Mouse (Mus musculus) layer of hippocampus, adult 2 months (tissue): ENCODE measurements at regions not wholly inside any gene's neighbourhood (a gene's known extent, or its start where the extent isn't known, plus 50 kb on each side); places are given as distances from the start of the nearest gene placed in this dataset.
A peak's percentile ranks its signal among the peaks of the same experiment; 100 is the strongest.

Experiments
- DNase-seq, 2 experiments: peaks; one replicate each; pipeline ENCODE4 v3.0.0; 2022; ENCODE audit warnings: low spot score in 2 of 2
- H3K27ac ChIP-seq: fragments of 200-600 bp; 2 replicates; pipeline ENCODE4 v1.8.1; 2022
- H3K4me3 ChIP-seq: fragments of 200-600 bp; 2 replicates; pipeline ENCODE4 v1.8.1; 2022; ENCODE audit warnings: mild to moderate bottlenecking
- CTCF ChIP-seq: fragments of 200-600 bp; conservative IDR thresholded peaks from 2 replicates; pipeline ENCODE4 v1.8.1; 2022; ENCODE audit warnings: antibody characterized with exemption, mild to moderate bottlenecking, moderate library complexity

DNA sequence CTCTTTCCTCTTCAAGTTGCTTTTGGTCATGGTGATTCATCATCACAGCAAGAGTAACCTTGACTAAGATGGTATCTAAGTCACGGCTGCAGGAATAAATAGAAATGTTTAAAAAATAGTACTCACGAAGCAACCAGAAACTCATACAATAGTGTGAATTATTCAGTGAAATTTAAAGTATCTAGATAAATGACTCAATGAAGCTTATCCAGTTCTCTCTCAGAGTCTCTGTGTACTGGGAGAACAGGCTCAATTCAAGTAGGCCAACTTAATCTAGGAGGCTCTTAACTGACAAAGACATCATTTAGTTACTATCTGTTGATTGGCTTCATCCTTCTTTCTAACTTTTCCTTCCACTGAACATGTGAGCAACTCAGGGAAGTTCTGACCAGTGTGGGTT is 175.5 kb upstream of the Pcdh15 start:
- no peak for TF ChIP-seq CTCF
- Histone ChIP-seq H3K27ac (no peak overlapping the region), H3K4me3 (no peak overlapping the region)
- DNase-seq, result no peak

DNA sequence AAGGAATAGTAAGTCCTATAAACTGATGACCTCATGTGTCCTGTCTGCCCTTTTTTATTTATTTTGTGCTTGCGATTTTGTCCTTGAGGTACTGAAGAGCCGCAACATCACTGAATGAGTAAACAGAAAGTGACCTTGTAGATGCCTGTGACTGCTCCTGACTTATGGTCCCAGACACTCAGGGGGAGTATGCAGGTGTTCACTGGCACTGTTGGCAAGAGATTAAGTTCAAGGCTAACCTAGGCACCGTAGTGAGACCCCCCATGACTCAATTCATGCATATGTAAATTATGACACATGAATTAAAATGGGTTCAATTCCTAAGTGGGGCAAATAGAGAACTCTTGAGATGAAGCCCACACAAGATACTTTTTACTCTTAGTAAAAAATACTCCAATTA is 142.2 kb upstream of the Pcdh15 start:
- no peak overlapping the region for H3K27ac ChIP-seq
- H3K4me3 ChIP-seq, result no peak overlapping the region
- DNase-seq, result no peak
- TF ChIP-seq CTCF, result no peak

DNA sequence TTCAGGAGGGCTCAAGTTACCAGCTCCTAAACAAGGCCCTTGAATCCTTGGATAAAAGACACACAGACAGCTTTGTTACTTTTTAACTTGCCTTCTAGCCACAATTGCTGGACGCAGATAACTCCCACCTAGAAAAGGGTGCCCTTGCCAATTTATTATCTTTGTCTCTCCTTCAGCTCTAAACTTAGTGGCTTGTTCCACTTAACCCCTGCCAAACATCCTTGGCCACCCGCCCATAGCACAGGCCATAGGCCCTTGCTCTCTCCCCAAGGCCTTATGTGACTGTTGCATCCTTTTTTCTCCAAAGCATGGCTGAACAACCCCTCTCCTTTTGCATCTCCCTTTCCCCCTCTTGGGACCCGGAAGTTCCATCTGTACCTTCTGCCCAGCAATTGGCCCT is 139.1 kb upstream of the Pcdh15 start:
- no peak for DNase-seq
- H3K4me3 ChIP-seq, result no peak overlapping the region
- H3K27ac ChIP-seq, result no peak overlapping the region
- TF ChIP-seq CTCF, result no peak

DNA sequence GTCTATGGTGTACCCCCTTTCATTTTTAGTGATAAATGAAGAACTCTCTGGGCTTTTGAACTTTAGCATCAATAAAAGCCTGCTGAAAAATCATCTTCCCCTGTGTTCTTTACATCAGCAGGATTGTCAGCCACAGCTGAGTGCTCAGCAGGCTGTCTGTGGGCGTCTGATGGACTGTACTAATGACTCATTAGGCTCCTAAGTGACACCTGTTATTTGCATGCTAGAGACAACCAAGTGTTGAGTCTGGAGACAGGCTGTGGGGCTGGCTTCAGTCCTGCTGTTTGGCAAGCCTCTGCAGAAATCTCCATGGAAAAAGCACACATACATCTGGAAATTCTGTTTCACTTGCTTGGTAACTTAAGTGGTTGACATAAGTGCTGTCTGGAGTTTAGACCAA is 117.8 kb upstream of the Pcdh15 start:
- DNase-seq, result no peak
- no peak for TF ChIP-seq CTCF

DNA sequence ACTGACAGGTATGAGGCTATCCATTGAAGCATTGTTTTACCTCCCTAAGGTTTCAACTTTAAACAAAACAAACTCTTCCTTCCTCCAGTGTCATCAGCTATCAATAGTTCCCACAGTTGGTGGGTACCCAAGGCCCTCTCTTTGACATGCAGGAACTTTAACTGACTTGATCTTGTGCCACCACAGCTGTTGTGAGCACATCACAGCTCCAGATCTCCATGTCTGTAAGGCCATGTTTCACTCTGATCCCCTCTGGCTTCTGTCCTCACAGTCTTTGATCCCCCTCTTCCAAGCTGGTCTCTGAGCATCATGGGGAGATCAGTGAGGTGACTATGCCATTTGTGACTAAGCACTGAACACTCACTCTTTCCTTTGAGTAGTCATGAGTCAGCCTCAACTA is 110.8 kb upstream of the Pcdh15 start:
- no peak overlapping the region for H3K27ac ChIP-seq
- TF ChIP-seq CTCF, result no peak
- DNase-seq, result no peak
- no peak overlapping the region for H3K4me3 ChIP-seq

More for the DNA sequence above, 117.8 kb upstream of the Pcdh15 start:
- Histone ChIP-seq H3K27ac (no peak overlapping the region), H3K4me3 (no peak overlapping the region)

DNA sequence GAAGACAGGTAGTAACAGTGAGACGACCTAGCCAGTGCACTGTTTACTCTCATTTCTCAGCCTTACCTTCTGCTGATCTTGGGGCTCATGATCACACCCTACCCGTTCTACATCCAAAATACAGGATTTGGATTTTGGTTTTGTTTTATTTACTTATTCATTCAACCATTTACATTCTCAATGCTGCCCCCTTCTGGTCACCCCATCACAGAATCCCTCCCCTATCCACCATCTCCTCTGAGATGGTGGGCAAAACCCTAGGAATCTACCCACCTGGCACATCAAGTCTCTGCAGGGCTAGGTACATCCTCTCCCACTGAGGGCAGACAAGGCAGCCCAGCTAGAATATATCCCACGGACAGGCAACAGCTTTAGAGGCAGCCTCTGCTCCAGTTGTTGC is 88.2 kb upstream of the Pcdh15 start:
- H3K27ac ChIP-seq, result no peak overlapping the region
- TF ChIP-seq CTCF, result peak; percentile 61
- DNase-seq, result peak in 1 of 2 experiments; percentile 22
- H3K4me3 ChIP-seq, result no peak overlapping the region

DNA sequence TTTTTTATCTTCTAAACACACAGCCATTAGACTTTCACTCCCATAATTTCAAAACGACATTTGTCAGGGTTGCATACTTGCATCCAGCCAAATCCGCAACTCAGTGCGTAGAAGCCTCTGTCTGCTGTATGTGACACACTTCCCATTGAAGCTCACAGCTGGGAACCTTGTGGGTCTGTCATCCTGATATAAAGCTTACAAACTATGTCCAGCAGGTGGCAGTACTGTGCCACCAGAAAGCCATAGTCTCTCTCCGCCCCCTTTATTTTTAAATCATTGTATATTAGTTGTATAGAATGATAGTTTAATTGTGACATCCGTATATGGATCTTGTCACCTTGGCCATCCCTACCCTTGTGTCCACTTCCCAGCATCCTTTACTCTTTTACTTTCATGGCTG is 87.3 kb upstream of the Pcdh15 start:
- no peak overlapping the region for H3K4me3 ChIP-seq
- no peak overlapping the region for H3K27ac ChIP-seq
- peak in 1 of 2 experiments; percentile 14 for DNase-seq
- peak; percentile 77 for TF ChIP-seq CTCF

DNA sequence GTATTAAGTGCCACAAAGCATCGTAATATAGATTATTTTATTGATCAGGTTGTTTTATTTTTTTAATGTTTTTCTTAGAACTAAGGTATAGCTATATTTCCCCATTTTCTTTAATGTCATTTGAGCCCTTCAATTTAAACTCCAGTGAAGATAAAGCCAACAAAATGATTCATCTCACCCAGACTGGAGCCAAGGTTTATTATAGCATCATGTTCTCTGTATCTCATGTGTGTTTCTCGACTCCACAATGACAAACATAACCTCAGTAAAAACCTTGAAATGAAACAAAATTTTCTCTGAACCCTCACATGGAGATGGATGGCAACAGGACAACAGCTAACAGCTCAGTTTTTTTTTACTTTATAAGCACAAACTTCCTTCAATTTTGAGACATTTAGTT is 61.7 kb upstream of the Pcdh15 start:
- Histone ChIP-seq H3K4me3 (no peak overlapping the region), H3K27ac (no peak overlapping the region)
- DNase-seq, result no peak
- TF ChIP-seq CTCF, result no peak

DNA sequence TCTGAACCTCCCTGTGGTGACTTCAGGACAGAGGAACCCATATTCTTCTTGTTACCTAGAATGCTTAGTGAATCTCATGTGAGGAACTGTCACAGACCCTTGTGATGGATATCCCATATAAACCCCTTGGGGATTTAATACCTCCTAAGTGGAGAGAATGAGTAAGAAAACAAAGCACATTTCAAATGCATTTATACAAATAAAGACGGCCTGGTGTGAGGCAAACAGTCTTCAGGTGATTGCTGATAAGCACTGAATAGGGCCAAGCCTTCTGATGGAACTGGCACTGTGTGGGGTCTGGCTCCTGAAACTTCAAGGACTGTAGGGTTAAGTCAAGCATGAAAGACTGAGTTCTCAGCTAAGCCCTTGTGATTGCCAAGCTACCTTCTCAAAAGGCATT is 59.6 kb upstream of the Pcdh15 start:
- DNase-seq, result no peak
- no peak for TF ChIP-seq CTCF

More for the DNA sequence above, 59.6 kb upstream of the Pcdh15 start:
- Histone ChIP-seq H3K4me3 (no peak overlapping the region), H3K27ac (no peak overlapping the region)
